Mouse (Mus musculus): ENCODE measurements around the gene Vps51. TPM values are rescaled to one million over a fixed set of nuclear protein-coding genes. Genes with fewer than 3 reads are reported as not detected.
A peak's percentile ranks its signal among the peaks of the same experiment; 100 is the strongest.

The Vps51 gene
- 62.5 and 70.8 TPM in 2 replicates for polyA plus RNA-seq (2012; rRNA removed)

DNA sequence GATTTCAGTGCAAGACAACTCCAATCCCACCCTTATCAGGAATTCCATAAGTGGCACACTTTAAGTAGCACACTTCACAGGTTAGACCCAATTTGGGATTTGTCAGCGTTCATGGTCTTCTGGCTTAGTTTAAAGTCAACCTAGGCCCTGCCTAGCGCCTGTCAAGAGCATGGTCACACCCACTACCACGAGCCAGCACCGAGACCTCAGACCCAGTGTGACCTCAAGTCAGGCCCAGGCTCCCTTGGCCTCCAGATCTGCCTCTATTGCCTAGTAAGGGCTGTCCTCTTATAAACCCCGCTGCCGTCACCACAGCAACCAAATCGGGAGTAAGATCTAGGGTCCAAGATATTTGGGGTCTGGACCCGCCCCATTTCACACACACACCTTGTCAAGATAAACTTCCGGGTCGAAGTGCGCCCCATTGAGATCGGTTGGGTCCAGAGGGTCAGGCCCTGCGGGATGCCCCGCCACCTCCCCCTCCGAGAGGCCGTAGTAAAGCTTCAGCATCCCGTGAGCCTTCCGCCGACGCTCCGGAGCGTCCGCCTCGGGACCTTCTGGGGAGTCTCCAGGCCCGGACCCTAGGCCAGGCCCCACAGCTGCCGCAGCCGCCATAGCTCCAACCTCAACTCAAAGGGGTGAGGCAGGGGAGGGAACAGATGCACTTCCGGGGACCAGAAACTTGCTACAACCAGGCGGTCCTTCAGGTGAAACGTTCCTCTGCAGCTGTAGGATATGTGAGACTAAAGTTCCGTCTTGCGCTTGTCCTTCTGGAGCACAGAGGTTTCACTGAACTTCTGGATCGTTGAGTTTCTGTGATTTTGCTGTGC is at the start of gene Vps51:
Vps51 (minus strand) TSS at position 668 of the 830 bp plus-strand sequence.
- peak; percentile 66 for DNase-seq (ENCODE audit: low spot score)

DNA sequence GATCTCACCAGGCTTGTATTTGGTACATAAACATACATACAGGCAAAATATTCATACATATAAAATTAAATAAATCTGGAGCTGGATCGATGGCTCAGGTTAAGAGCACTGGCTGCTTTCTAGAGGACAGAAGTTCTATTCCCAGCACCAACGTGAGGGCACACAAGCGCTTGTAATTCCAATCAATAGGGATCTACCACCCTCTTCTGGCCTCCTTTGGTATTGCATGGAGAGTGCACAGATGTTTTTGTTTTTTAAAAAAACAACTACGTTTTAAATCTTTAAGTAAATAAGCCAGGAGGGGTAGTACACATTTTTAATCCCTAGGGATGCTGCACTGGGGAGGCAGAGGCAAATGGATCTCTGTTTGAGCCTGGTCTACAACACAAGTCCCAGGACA is 49.3 kb upstream of the Vps51 start:
- DNase-seq (ENCODE audit: low spot score) = no peak

DNA sequence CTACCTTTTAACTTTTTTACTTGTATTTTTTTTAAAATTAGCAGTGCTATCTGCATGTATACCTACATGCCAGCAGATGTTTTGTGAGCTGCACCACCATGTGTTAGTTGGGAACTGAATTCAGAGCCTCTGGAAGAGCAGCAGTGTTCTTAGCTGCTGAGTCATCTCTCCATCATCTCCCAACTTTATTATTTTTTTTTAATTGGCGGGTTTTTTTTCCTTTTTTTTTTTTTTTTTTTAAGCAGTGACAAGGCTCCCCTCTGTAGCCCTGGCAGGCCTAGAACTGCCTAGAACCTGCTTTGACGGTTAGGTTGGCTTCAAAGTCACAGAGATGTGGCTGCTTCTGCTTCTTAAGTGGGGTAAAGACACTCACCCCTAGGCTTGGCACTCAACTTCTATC is 47.9 kb upstream of the Vps51 start:
- no peak for DNase-seq (ENCODE audit: low spot score)

DNA sequence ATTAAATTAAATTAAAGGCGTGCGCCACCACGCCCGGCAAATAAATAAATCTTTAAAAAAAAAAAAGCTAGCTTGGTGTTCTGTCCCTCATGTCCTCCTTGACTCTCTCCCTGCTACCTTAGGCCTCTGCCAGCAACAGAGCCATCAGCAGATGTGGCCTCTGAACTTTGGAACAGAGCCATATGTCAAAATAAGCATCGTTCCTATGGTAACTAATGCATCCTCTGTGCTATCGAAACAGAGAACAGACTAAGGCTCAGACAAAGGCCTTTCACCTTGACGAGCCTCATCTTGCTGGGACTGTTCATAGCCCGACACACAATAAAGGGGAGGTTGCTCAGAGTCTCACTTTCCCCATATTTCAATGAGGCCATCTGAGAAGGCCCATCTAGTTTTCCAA is 46.3 kb upstream of the Vps51 start:
- no peak for DNase-seq (ENCODE audit: low spot score)

DNA sequence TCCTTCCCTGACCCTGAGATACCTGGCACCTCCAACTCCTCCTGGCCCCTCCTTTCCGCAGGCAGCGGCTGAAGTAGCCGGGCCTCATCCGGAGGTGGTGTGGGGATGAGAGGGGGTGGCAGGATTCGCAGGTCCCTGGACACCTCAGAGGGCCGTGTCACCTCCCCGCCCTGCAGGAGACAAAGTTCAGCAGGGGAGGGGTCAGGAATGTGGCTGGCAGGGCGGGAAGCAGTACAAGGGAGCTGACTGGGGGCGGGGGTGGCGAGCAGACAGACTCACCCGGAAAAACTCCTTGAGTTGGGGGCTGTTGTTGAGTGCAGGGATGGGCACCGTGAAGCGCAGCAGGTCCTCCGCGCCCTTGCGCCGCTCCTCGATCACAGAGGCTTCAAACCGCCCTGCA is 44.7 kb upstream of the Vps51 start:
- no peak for DNase-seq (ENCODE audit: low spot score)

DNA sequence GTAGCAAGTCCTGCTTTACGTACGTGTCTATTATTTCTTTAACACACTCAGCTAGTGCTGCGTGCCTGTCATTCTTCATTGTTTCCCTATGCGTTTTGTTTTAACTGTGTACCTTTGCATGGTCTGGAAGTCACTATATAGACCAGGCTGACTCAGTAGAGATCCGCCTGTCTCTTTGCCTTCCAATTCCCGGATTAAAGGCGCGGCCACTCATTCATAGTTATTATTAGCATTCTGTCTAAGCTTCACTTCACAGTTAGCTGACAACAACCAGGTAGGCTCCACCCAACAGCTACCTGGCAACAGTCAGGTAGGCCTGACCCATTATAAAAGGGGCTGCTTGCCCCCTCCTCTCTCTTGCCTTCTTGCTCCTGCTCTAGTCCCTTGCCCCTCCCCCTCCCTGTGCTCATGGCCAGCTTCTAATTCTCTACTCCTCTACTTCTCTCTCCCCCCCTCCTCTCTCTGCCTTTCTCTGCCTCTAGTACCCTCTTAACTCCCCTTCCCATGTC is 41.7 kb upstream of the Vps51 start:
- no peak for DNase-seq (ENCODE audit: low spot score)

DNA sequence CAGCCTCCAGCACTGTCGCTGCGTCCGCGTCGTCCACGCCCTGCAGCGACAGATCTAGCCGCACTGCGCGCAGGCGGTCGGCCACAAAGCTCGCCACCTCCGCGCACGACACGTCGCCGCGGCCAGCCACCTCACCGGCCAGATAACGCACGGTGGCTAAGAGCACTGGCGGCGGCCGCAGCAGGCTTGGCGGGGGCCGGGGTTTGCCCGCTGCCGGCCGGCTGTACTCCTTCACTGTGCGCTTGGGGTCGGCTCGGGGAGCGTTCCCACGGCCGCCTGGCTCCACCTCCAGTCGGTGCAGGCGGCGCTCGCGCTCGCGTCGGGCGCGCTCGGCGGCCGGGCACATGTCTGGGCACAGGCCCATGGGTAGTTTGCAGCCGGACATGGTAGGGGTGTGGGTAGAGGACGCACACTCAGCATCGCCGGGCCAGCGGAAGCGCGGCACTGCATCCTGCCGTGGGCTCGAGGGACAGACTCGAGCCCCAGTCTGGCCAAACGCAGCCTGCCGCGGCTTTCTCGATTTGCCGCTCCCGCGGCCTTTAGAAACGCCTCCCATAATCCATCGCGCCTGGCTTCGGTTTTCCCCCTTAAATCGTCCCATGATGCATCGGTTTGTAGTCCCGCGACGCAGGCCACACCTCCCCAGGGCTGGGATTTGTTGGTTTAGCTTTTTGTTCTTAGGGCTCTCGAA is 41.1 kb upstream of the Vps51 start, which contains the start of gene Sac3d1:
Sac3d1 (minus strand) TSS at position 665 of the 691 bp plus-strand sequence.
- DNase-seq (ENCODE audit: low spot score) = peak; percentile 70

DNA sequence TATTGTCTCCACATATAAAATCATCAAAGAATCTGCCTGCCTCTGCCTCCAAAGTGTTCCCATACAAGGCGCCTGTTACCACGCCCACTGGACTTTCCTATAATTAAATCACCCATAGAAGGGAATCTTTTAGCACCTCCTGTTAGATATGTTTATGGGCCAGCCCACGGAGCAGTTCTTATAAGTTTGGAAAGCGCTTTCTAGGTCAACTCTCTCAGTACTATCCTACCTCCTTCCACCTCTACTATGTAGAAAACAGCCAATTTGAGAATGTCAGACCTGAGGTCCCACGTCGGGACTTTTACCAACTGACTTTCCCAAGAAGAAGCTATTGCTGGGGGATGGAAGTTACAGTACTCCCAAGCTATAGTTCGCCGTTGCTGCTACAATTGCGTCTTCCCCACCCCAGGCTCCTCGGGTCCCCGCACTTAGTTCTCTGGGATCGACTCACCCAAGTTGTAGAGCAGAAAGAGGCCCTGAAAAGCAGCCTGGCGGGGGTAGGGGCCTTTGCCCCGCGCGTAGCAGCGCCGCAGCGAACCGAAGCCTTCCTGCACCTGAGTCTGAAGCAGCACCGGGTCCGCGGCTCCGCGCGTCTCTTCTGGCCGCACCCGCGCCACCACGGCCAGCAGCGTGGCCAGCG is 40.4 kb upstream of the Vps51 start:
- DNase-seq (ENCODE audit: low spot score) = peak; percentile 61

DNA sequence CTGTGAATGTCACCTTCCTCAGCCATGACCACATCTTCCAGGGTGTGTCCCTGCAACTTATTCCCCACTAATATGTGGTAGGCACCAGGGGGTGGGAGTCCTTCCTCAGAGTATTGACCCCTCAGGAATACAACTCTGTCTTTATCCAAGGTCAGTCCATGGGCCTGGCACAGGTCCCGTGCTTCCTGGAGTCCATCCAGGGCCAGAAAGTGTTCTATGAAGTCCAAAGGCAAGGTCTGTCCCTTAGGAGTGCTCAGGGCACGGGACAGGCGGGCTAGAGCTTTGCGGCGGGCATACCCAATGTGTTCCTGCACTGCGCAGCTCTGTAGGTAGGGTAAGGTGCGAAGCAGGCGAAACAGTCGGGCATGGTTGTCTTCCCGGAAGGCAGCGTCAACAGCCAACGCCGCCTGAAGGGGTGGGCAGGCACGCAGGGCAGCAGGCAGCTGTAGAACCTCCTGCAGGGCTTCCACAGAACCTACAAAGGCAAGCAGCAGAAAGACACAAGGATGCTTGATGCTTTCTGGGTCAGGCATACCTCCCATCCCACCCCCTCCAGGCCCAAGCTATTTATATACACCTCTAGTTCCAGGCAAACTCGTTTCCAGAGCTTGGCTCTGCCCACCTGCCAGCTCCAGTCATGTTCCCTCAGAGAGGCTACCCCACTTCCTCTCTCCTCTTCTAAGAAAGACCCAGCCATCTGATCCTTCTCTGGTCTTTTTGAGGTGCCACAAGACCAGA is 39.3 kb upstream of the Vps51 start:
- DNase-seq (ENCODE audit: low spot score) = no peak

DNA sequence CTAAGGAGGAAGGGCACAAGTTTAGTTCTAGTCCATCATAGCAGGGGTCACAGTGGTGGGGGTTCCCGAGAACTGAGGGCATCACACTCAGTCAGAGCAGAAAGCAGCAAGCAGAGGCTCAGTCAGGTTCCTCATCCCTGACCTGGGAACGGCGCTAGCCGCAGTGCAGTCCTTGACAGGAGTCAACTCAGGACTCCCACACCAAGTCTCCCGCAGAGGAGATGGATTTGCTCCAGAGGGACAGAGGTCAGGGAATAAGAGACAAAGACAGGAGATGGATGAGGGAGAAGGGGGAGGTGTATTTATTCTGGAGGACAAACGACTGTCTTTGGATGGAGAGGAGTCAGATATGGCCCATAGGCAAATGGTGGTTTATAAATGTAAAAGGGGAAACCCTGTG is 36.1 kb upstream of the Vps51 start:
- no peak for DNase-seq (ENCODE audit: low spot score)

DNA sequence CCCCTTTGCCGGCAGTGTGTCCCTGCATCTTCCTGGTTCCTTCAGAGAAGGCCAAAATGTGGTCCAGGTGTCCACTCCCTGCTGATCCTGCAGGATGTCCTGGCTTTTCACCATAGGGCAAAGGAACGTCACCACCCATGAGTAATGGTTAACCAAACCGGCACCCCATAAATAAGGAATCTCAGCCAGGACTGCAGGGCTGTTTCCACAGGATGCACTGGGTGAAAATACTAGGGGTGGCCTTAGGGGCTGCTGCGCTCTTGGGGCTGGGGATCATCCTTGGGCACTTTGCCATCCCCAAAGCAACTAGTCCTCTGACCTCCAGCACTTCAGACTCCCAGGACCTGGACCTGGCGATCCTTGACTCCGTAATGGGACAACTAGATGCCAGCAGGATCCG is 28.6 kb upstream of the Vps51 start, which contains the start of gene Naaladl1:
Naaladl1 (plus strand) TSS at position 197 of the 400 bp plus-strand sequence.
- no peak for DNase-seq (ENCODE audit: low spot score)

DNA sequence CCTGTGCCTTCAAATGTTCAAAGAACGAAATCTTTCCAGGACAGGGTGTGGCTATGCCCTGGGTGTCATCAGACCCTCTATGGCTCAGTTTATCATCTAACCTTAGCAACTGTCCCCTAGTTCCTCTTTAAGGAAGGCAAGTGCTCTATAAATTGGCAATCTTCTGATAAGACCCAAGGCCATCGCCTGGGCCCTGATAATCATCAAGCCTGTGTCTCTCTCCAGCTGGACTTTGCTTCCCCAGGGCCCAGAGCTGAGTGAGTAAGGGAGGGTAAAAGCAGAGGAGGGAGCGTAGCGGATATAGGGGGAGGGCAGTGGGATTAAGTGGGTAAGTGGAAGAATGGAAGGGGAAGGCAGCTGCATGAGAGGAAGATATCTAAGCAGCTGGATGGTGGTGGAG is 27.4 kb upstream of the Vps51 start:
- DNase-seq (ENCODE audit: low spot score) = no peak

DNA sequence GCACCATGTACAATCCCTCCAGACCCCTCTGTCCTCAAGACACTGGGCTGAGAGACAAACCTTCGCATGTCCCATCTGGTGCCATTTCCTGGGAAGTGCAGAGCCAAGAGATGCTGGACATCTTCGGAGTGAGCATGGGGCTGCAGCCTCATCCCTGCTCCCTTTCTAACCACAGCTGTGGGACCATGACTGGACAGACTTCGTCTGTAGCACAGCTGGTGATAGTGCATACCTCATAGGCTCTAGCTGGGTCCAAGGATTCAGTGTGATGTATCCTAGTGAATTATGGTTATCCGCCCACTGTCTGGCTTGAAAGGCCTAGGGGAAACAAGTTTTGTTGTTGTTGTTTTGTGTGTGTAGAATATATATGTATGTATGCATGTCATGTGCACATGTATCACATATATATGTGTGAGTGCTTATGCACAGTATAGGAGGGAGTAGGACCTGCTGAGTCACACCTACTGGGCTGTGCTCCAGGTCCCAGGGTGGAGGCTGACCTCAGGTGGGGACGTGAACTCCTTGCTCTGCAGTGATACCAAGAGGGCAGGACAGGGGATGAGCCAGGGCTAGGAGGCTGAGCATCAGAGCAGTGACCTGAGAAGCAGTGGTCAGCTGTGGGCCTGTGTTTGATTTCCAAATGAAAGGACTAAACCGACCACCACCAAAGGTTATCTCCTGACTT is 25.3 kb upstream of the Vps51 start:
- no peak for DNase-seq (ENCODE audit: low spot score)

DNA sequence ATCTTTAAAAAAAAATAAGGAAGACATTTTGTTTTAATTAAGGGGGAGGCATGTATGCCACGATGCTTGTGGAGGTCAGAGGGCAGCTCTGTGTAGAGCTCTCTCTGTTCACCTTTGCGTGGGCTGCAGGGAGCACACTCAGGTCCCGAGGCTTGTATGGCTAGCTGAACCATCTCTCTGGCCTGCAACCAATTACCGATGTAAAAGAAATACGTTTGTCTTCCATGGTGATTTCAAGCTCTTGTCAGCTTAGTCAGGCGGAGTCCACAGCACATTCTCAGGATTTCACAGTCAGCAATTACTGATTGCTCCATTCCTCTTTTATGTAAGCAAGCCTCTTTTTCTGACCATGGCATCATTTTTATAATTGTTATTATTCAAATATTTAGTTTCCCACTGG is 24.2 kb upstream of the Vps51 start:
- no peak for DNase-seq (ENCODE audit: low spot score)

DNA sequence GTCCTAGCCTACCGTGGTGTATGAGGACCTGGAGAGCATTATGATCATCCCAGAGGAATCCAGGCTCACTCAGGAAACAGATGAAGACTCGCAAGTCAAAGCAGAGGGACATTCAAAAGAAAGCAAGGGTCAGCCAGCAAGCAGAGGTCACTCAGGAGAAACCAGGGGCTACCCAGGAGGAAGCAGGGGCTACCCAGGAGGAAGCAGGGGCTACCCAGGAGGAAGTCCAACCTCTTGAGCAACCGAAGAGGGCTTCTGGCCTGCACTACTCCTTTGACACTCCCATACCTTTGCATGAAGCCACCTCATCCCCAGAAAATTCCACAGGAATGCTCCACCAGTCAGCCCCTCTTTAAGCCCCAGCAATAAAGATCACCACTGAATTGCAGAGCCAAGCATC is 20.8 kb upstream of the Vps51 start:
- no peak for DNase-seq (ENCODE audit: low spot score)

DNA sequence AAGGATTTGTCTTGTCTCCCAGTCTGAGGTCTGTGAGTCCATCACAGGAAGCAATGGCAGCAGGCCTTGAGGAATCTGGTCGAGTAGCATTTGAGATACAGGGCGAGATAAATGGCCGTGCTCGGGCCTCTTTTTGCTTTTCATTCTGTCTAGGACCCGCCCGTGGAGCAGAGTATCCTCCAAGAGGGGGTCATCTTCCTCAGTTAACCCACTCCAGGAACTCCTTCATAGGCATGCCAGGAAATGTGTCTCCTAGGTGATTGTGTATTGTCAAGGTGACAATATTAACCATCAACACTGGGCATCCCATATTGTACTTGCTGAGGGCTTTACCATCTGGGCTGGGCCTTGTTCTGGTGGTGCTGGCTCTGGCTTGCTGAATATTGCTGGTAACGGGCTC is 17.1 kb upstream of the Vps51 start, which contains the start of gene AC131692.1:
AC131692.1 (plus strand) TSS at position 301 of the 400 bp plus-strand sequence.
- DNase-seq (ENCODE audit: low spot score) = no peak

DNA sequence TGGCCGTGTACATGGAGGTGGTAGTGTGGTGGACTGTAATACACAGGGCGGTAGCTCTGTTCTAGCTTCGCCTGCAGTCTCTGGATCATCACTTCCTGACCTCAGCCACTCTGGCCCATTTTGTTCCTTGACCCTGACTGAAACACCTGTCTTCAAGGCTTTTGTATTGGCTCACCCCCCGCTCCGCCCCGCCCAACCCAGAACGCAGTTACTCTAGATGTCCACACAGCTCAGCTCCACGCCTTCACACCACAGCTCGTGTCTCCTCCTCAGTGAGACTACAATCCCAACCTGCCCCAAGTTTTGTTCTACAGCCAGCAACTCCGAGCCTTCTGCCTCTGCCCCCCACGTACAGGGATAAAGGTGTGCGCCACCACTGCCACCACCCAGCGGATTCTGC is 11.8 kb upstream of the Vps51 start:
- DNase-seq (ENCODE audit: low spot score) = no peak

DNA sequence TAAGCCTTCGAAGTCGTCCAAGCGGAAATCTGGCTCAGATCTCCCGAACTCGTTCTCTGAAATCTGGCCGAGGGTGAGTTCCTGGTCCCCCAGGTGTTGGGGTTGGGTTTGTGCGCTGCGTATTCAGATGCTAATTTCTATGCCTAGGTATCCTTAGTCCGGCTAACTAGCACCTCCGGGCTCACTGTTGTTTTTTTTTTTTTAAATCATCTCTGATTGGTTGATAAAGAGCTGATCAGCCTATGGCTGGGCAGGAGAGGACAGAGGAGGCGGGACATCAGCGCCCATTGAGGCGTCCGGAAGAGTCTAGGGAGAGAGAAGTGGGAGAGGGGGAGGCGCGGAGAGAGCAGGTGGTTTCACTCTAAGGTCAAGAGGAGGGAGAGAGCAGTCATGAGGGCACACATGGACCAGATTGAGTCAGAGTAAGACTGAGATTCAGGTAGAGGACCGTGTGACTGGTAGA is 8.4 kb upstream of the Vps51 start:
- DNase-seq (ENCODE audit: low spot score) = no peak

DNA sequence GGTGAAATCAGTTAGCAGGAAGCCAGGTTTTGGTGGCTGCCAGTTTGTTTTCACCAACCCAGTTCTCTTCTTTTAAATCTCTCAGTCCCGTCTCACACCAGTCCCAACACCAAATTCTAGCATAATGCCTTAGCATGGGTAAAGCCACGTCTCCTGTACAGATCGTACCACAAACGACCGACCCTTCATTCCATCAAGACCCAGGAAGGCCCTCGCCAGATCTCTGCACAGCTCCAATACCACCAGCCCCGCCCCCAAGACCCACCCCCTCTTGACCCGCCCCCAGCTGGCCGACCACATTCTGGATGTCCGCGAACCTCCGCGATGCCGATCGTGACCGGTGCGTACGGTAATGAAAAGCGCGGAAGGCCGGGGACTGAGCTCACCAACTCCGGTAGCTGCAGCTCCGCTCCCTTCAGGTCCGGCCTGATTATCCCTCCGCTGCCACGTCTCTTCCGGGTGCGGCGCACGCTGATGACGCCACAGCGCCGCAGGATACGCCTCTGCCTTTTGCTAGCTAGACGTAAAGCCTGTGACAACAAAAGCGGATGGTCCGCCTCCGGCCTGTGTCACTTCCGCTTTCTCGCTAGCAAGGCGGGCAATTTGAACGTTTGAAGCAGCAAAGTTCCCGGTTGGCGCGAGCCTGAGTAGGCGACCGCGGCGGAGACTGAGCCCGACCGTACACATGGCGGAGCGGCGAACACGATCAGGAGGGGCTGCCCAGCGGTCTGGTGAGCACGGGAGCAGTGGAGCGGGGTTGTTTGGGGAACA is 7.6 kb upstream of the Vps51 start, which contains the start of the genes Zfpl1 and Cdca5:
Zfpl1 (minus strand) TSS at position 479 of the 771 bp plus-strand sequence.
Cdca5 (plus strand) TSS at position 506 of the 771 bp plus-strand sequence.
- peak; percentile 82 for DNase-seq (ENCODE audit: low spot score)

DNA sequence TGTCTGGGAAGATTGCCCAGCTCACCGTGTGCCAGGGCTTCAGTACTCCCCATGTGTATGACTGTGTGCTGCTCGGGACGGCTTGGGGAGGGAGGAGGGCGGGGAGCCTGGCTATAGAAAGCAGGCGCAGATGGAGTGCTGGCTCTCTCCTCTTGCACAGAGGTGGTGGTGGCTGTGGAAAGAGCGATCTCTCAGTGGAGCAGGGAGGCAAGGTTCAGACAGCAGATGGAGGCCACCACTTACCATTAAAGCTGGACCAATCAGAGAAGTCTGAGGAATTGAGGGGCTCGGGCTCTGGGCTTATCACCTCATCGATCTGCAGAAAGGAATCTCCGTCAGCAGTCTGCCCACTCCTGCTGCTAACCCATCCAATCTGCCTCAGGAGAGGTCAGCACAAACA is 5.1 kb upstream of the Vps51 start, which contains the start of gene Gm28374:
Gm28374 (minus strand) TSS at position 101 of the 400 bp plus-strand sequence.
- no peak for DNase-seq (ENCODE audit: low spot score)

All from urinary bladder, adult 2 months (tissue).